Mouse (Mus musculus): ENCODE data around the gene Ganc. TPM values are rescaled to one million over a fixed set of nuclear protein-coding genes. Genes with fewer than 3 reads are reported as not detected.

Ganc gene
- total RNA-seq, 2 experiments from 2014 or later, result 13.4 to 15.5 TPM

- peak; percentile 91 for ATAC-seq (replicated peaks; ENCODE audit: low FRiP score, poor library complexity, severe bottlenecking)
Measured at GRCm38 (mm10) chr2:120446373-120446772, 42.7 kb downstream of the Ganc start.

- ATAC-seq (replicated peaks; ENCODE audit: low FRiP score, poor library complexity, severe bottlenecking), result no peak
Measured at GRCm38 (mm10) chr2:120447306-120447705, 43.6 kb downstream of the Ganc start.

- no peak for ATAC-seq (replicated peaks; ENCODE audit: low FRiP score, poor library complexity, severe bottlenecking)
Measured at GRCm38 (mm10) chr2:120450724-120451123, 47.0 kb downstream of the Ganc start.

GRCm38 (mm10) chr2:120452600-120452999 is 48.9 kb downstream of the Ganc start:
- ATAC-seq (replicated peaks; ENCODE audit: low FRiP score, poor library complexity, severe bottlenecking), result no peak

DNA sequence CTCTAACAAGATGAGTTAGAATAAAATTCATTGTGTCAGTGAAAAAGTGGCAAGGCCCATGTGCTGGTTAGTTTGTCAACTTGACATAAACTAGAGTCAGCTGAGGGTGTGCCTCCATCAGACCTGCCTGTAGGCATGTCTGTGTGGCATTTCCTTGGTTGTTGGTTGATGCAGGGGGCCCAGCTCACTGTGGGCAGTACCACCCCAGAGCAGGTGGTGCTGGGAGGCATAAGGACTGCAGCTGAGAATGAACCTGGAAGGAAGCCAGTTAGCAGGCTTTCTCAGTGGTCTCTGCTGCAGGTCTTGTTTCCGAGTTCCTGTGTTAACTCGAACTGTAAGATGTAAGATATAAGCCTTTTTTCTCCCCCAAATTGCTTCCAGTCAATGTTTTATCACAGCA is 51.3 kb downstream of the Ganc start:
- no peak for ATAC-seq (replicated peaks; ENCODE audit: low FRiP score, poor library complexity, severe bottlenecking)

DNA sequence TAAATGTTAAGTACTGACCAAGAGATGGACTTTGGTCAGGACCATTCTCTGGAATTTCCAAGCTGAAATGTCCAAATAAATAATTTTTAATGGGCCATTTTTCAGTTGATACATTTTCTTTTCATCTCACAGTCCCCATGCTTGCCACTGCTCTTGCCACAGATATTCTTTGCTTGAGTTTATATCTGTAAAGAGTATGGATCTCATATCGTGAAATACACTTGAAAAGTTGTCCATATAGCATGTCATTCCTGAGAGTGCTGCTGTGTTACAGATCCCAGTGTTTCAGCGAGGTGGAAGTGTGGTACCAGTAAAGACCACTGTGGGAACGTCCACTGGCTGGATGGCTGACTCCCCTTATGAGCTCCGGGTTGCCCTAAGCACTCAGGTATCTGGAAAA is 52.0 kb downstream of the Ganc start, which contains the start of gene Capn3:
Gene Capn3, plus strand, starts transcription at position 301 of the 400 bp plus-strand sequence.
- ATAC-seq (replicated peaks; ENCODE audit: low FRiP score, poor library complexity, severe bottlenecking), result no peak

DNA sequence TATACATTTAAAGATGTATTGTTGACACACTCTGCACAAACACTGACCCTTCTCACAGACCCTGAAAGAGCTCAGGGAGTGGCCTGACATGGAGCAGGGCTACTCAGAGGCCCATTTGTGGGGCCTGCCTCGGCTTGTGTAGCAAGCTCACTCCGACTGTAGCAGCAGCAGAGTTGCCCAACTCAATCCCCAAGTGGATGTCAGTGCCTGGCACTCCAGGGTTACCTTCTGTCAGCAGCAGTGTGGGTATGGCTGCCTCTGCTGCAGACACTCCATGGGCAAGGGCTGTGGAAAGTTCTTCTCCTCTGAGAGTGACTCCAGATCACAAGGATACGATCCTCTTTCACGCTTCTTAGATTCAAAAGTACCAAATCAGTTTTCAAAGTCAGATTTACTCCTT is 56.5 kb downstream of the Ganc start:
- ATAC-seq (replicated peaks; ENCODE audit: low FRiP score, poor library complexity, severe bottlenecking), result no peak

DNA sequence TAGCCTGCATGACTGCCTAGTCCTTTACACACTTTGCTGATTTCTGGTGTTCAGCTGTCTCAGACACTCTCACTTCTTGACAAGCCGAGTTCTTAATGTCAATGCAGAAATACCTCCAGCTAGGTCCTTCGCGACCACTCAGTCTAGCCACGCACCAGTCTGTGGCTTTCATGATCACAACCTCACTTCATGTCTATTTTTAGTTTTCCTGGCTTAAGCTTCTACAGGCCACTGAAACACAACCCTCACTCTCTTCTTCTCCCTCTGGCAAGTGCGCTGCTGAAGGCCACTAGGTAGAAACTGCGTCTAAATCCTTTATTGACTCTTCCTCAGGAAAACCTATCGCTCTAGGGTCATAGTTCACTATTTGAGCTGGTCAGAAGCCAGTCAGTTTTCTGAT is 59.6 kb downstream of the Ganc start:
- no peak for ATAC-seq (replicated peaks; ENCODE audit: low FRiP score, poor library complexity, severe bottlenecking)

GRCm38 (mm10) chr2:120464091-120464490 is 60.4 kb downstream of the Ganc start:
- ATAC-seq (replicated peaks; ENCODE audit: low FRiP score, poor library complexity, severe bottlenecking), result no peak

DNA sequence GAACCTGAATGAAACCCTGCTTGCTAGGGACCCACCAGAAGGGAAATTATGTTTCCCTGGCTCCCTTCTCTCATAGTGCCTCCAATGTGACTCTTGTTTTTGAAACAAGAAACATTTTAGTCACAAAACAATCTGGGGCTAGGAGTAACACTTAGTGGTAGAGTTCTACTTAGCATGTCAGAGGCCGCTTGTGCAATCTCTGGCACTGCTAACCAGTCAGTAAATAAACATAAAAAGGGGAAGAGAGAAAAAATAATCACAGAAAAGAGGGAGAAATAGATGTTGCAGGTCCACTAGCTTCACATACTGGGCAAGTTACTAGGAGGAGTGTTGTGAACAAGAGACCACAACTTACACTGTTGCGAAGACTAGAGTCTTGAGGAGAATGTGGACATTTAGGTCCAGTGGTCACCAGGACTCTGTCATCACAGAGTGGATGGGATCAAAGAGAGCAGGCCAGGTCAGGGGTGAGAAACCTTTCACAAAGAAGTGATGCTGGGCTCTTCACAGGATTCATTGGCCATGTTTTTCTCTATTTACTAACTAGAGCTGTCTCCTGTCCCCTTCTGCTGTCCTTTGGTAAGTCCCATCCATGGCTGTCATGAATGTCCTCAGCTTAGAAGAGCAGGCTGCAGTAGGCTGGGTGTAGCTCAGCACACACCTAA is 61.2 kb downstream of the Ganc start:
- ATAC-seq (replicated peaks; ENCODE audit: low FRiP score, poor library complexity, severe bottlenecking), result no peak

- no peak for ATAC-seq (replicated peaks; ENCODE audit: low FRiP score, poor library complexity, severe bottlenecking)
Measured at GRCm38 (mm10) chr2:120465397-120465785, 61.7 kb downstream of the Ganc start.

- no peak for ATAC-seq (replicated peaks; ENCODE audit: low FRiP score, poor library complexity, severe bottlenecking)
Measured at GRCm38 (mm10) chr2:120468011-120468410, 64.3 kb downstream of the Ganc start.

DNA sequence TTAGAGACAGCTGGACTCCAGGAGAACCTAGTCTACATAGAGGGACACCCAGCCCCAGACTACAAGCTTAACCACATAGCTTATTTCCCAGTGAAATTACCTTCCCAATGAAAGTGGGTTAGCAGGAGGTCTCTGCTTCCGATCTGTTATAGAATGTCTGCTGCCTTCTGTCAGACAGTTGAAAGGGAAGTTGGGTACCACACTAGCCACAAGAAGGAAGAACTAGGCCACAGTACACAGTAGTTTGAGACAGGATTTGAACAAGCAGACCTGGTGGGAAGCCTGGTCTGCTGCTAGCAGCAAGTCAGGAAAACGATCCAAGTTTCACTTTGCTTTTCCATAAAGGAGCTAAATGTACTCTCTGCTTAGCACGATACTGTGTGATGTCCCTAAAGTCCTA is 65.5 kb downstream of the Ganc start:
- no peak for ATAC-seq (replicated peaks; ENCODE audit: low FRiP score, poor library complexity, severe bottlenecking)

- ATAC-seq (replicated peaks; ENCODE audit: low FRiP score, poor library complexity, severe bottlenecking), result no peak
Measured at GRCm38 (mm10) chr2:120469715-120470114, 66.0 kb downstream of the Ganc start.

DNA sequence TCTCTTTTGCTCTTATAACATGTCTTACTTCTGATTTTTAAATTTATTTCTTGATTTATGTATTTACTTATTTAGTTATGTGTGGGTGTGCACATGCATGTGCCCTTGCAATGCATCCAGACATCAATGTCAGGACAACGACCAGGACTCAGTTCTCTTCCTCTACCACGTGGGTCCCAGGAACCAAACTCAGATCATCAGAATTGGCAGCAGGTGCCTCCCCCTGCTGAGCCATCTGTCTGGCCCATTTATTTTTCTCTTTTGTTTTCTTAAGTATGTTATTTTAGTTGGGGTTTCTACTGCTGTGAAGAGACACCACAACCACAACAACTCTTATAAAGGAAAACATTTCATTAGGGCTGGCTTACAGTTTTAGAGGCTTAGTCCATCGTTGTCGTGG is 67.2 kb downstream of the Ganc start:
- no peak for ATAC-seq (replicated peaks; ENCODE audit: low FRiP score, poor library complexity, severe bottlenecking)

- no peak for ATAC-seq (replicated peaks; ENCODE audit: low FRiP score, poor library complexity, severe bottlenecking)
Measured at GRCm38 (mm10) chr2:120476277-120477087, 72.8 kb downstream of the Ganc start.

GRCm38 (mm10) chr2:120478600-120478999 is 74.9 kb downstream of the Ganc start:
- peak; percentile 62 for ATAC-seq (replicated peaks; ENCODE audit: low FRiP score, poor library complexity, severe bottlenecking)

GRCm38 (mm10) chr2:120481921-120482320 is 78.2 kb downstream of the Ganc start:
- ATAC-seq (replicated peaks; ENCODE audit: low FRiP score, poor library complexity, severe bottlenecking), result no peak

DNA sequence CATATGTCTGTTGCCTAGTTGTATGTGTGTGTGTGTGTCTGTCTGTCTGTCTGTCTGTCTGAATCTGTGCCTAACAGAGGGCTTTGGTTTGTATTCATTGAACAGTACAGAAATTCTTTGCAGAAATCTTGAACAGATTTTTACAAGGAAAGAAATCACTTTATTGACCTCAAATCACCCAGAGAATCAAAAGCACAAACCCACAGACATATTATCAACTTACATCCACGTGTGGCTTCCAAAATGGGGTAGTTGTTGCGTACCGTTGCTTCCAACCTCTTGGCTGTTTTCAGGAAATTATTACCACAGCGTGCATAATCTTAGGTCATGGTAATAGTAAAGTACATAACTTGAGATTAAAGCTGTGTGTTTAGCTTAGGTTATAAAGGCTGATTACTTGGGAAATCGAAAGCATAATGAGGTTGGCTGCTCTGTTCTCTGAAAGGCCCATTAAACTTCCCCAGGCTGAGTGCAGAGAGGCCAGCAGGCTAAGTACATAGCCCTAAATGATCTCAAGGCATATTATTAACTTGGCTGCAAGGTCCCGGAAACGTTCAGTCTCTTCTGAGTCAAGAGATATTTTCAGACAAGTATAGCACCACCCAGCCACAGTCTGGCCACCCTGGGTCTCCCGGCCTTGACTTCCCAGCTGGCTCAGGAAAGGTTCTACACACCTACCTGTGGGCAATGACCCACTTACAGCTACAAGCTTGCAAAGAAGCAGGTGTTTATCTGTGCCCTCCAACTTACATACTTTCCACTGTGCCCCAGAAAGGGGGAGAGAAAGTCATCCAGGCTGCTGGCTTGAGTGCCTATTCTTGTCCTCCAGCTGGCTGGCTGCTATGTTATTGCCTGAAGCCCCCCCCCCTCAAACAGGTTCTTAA is 79.1 kb downstream of the Ganc start:
- ATAC-seq (replicated peaks; ENCODE audit: low FRiP score, poor library complexity, severe bottlenecking), result no peak

DNA sequence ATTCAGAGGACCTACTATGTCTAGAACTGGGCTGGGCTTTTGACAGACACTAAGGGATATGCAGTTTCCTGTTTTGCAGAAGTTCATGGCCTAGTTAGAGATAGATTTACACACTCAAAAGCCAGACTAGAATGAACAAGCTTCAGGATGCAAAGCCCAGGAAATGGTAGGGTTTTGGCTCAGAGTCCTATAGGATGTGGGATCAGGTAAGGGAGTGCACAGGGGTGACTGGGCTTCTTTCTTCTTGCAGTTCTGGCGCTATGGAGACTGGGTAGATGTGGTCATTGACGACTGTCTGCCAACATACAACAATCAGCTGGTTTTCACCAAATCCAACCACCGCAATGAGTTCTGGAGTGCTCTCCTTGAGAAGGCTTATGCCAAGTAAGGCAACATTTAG is 80.5 kb downstream of the Ganc start:
- no peak for ATAC-seq (replicated peaks; ENCODE audit: low FRiP score, poor library complexity, severe bottlenecking)
